ENCODE assay signal across 8 mouse cellular contexts in the genomic region with DNA sequence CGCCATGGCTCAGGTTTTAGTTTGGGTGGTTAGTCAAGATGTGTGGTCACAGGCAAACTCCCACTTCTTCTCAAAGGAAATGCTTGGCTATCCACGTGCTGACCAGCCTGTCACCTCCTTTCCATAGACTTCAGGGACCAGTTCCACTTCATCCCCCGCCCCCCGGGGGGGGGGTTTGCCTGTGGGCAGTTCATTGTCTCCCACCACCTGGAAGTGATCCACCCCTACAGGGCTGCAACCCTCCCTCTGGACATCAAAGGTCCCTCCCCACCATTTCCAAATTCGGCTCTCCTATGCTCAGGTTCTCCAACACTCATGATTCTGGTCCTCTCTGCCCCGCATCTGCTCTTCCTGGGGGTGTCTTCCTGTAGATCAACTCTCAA. TPM values are rescaled to one million over a fixed set of nuclear protein-coding genes. Genes with fewer than 3 reads are reported as not detected.
A peak's percentile ranks its signal among the peaks of the same experiment; 100 is the strongest.
DNase-seq lines count a peak whose midpoint lies in the region; ATAC-seq lines count a peak whose summit lies in the region.

No protein-coding gene starts in this region.

- 4% methylated on average over 6 of the region's 6 CpGs for WGBS in kidney, embryonic 14.5 days

- no peaks in the 10 kb centered on the region for H3K9me3 ChIP-seq in kidney, embryonic 14.5 days (ENCODE audit: control insufficient read depth, low read length)

- no peak for DNase-seq in kidney, adult 18-20 months
- peak; percentile 57 for DNase-seq in heart, postnatal 4 days
- peak; percentile 22 for DNase-seq in mesoderm, embryonic 11.5 days (ENCODE audit: low read depth, low spot score)
- DNase-seq in layer of hippocampus, adult 18-20 months (ENCODE audit: low spot score in 2 of 2), result no peak
- DNase-seq in MN1 (ENCODE audit: low spot score), result no peak
- no peak for DNase-seq in yolk sac, embryonic 10.5 days (ENCODE audit: low spot score)

- no peaks in the 10 kb centered on the region for H3K27me3 ChIP-seq in kidney, embryonic 14.5 days (ENCODE audit: control insufficient read depth, insufficient read depth, low read length)

- peak overlapping the region; percentile 62 for H3K4me2 ChIP-seq in kidney, embryonic 14.5 days (replicated peaks; ENCODE audit: low read depth, low read length)

- no peaks in the 10 kb centered on the region for H3K36me3 ChIP-seq in kidney, embryonic 14.5 days (ENCODE audit: control insufficient read depth, insufficient read depth, low read length)

- H3K4me3 ChIP-seq in kidney, embryonic 14.5 days (ENCODE audit: low read length), result peak overlapping the region; percentile 56
- H3K4me3 ChIP-seq in brown adipose tissue, adult 24 weeks (ENCODE audit: insufficient read depth, low read depth, low read length), result peak overlapping the region; percentile 59; the same call in 1 of the 2 replicates

- peak overlapping the region; percentile 67 for H3K9ac ChIP-seq in kidney, embryonic 14.5 days (ENCODE audit: low read depth, low read length)

- peaks cover 10% of the 10 kb centered on the region; the same call in 1 of the 2 replicates for H3K4me1 ChIP-seq in kidney, embryonic 14.5 days (ENCODE audit: control insufficient read depth, insufficient read depth, low read length)
- H3K4me1 ChIP-seq in brown adipose tissue, adult 24 weeks (ENCODE audit: control insufficient read depth, insufficient read depth, insufficient read length, low read length), result no peaks in the 10 kb centered on the region

- peak overlapping the region; percentile 76; the same call in 1 of the 2 replicates for H3K27ac ChIP-seq in kidney, embryonic 14.5 days (ENCODE audit: low read depth, low read length)
- no peak overlapping the region for H3K27ac ChIP-seq in brown adipose tissue, adult 24 weeks (replicated peaks; ENCODE audit: low read depth, low read length)

- peak; percentile 44; the same call in 1 of the 2 replicates for ATAC-seq in kidney, embryonic 14.5 days (ENCODE audit: low FRiP score, low TSS enrichment)

RNA-seq across cellular contexts. Expression of a gene that starts 33.7 kb away (rescaled TPM):
- polyA plus RNA-seq in kidney, embryonic 14.5 days (2014; fragmentation: Nextera tagmentation; extraction: Ambion mirVana), result 74.1 and 87.6 TPM in 2 replicates
- polyA plus RNA-seq in brown adipose tissue, adult 24 weeks (2012; ENCODE audit: insufficient read depth, insufficient read length, missing spikeins), result not detected in 2 replicates
- total RNA-seq in heart, postnatal 4 days (2021), result 1,000 to 10,000 TPM; 1,103 to 1,257 TPM
- total RNA-seq in layer of hippocampus, adult 18-20 months (2021), result 10 to 100 TPM; 28.5 to 34.0 TPM

Comparison
In these comparisons a context has a peak if more than half of its experiments do, and no peak if none do; other contexts are left out.
1. DNase-seq: peak in heart, postnatal 4 days (single experiment) and mesoderm, embryonic 11.5 days (single experiment); none in kidney, adult 18-20 months (single experiment), layer of hippocampus, adult 18-20 months (0 of 2), MN1 (single experiment) and yolk sac, embryonic 10.5 days (single experiment).
2. RNA of a gene that starts 33.7 kb away (total RNA-seq): 1,103 to 1,257 TPM in heart, postnatal 4 days; 28.5 to 34.0 TPM in layer of hippocampus, adult 18-20 months; every median in the first group is over 10 times any median in the second.